Mouse (Mus musculus): ENCODE results near the gene Gm28308. TPM values are rescaled to one million over a fixed set of nuclear protein-coding genes. Genes with fewer than 3 reads are reported as not detected.

Gm28308 gene
- total RNA-seq (2022) = under 1 TPM in 1 of 4 experiments, not detected in 3; 0.54 TPM

DNA sequence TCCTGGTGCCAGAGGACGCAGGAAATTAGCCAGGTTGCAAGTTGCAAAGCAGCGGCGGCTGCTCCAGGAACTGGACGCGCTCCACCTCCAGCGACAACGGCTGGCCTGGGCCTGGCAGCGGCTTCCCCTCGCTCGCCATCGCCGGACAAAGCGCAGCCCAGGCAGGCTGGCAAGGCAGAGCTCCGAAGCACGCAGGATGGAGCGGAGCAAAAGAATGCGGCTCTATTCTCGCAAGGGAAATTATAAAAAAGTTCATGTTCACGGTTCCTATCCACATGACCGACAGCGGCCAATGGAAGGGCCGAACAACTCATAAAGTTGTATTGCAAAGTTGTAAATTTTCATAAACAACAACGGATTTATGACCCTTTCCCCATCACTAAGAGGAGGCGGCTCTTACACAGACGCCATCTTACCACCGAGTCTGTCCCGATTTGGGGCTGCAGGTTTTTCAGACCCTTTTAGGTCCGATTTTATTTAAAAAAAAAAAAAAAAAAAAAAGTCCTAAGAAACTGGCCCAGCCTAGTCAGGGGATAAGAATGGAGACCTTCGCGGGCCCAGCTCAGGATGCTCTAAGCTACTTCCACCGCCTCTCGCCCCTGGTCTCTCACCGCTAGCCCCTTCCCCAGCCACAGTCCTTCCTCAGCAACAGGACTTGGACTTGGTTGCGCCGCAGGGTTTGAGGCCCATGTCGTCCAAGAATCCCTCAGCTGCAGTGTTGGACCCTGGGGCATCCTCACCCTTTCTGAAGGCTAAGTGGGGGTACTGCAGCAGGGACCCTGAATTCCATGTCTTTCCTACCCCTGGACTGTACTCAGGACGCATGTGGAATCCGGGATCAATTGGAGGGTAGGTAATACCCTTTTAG is at the start of gene Gm28308, which contains the start of gene Hoxa3:
TSS of gene Gm28308 (minus strand) at position 221 of the 868 bp plus-strand sequence.
TSS of gene Hoxa3 (minus strand) at position 218 of the 868 bp plus-strand sequence.
- DNase-seq (ENCODE audit: low spot score) = no peak

DNA sequence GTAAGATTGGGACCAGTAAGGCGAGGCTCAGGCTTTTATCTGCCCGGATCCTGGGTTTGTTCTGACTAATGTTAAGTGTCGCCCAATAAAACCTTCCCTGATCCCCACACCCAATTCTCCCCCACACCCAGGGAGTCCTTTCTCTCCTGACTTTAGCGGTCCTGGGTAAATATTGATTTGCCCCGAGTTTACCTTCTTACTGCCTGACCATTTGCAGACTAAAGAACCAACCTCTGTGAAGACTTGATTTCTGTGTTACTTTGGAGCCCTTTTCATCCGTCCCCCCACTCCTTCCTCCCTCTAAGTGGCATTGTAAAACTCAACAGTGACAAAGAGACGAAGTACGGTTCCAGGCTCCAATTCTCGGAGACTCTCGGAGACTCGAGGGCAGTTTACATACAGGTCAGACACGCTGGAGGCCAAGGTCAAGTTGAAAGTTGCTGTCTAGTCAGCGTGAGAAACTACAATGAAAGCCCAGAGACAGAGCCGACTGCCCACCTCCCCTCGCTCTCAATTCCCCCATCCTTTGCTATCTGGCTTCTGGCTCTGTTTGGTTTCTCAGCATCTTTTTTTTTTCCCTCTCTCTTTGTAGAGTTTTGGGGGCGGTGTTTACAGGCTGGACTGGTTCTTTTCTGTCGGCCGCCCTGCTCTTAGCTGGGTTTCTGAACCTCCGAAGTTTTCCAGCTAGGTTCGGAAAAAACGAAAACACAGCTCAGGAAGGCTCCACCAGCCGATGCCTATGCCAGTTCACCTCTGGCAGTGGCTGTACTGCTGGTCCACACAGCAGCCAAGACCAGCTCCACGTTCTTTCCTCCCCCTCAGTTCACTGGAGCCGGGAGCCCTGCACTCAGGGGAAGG is 49.6 kb upstream of the Gm28308 start:
- no peak for DNase-seq (ENCODE audit: low spot score)

GRCm38 (mm10) chr6:52261751-52262462 is 48.8 kb upstream of the Gm28308 start:
- no peak for DNase-seq (ENCODE audit: low spot score)

DNA sequence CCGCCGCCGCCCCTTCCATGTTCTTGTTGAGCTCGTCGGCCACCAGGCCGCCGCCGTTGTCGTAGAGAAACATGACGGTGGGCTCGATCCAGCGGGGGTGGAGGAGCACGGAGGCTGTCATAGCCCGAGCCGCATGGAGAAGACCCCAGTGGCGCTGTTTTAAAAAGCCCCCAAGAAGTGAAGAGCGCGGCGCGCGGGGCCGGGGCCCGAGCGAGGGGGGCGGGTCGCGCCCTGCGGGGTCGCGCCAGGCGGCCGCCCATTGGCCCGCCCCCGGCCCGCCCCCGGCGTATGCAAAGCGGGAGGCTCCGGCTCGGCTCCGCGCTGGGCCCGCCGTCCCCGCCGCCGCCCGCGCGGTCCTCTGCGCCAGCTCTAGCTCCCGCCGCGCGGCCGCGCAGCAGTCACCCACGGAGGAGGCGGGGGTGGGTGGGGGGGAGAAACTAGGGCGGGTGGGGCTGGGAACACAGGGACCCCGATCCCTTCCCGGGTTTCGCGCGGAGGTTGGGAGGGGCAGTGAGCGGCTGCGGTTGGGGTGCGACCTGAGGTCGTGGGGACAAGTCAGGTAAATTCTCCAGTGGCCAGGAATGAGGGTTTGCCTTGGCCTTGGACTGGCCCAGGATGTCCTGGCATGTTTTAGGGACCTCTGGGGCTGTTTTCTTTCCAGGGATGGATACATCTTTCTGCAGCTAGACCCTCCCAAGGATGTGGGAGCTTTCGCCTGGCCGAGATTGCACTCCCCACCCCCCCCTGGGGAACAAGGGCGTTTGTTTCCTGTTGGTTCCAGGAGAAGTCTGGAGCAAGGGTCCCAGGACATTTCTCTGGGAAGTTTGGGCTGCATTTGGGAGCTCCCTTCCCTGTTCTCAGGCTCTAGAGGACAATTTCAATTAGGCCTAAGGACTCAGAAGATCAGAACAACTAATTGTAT is 47.8 kb upstream of the Gm28308 start, which contains the start of gene Hoxa13:
TSS of gene Hoxa13 (minus strand) at position 227 of the 922 bp plus-strand sequence.
- DNase-seq (ENCODE audit: low spot score) = no peak

DNA sequence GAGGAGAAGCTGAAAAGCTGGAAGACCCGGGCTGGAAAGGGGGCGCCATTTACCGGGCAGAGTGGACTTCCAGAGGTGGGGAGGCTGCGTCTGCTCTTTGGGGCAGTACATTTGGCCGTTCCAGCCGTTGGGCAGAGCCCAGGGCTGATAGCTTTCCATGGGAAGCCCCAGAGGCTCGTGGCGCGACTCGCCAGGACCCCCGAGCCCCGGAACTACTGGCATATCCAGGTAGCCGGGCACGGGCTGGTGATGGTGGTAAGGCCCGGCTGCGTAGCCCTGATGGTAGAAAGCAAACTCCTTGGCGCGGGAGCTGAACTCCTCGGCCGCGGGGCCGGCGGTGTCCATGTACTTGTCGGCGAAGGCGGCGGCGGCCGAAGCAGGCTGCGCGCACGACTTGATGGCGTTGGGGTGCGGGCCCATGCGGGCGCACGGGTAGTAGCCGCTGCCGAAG is 46.7 kb upstream of the Gm28308 start:
- DNase-seq (ENCODE audit: low spot score) = no peak

DNA sequence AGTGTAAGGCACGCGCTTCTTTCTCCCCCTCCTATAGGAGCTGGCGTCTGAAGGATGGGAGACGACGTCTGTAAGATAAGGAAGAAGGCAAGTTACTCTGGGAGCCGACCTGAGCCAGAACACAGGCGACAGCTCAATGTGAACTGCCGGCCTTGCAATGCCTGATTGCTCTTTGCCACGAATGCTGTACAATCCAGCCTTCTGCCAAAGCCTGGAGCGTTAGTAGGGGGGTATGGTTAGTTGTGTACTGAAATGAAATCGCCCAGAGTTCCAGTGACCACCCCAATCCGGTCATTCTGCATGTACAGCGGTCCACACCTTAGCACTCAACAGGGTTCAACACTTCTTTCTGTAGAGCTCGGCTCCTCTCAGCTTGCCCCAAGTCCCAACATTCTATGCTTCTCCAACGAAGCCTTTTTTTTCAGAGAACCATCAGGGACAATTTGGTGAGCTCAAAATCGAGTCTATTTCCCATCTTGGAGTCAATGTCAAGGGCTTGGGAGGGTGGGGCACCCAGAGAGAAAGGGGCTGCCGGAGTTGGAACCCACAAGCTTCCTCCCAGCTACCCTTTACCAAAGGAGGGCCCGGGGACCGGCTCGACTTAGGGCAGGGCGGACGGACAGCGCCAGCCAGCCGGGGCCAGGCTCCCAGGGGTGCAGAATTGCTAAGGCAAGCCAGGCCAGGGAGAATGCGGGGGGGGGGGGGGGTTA is 46.1 kb upstream of the Gm28308 start:
- DNase-seq (ENCODE audit: low spot score) = no peak

DNA sequence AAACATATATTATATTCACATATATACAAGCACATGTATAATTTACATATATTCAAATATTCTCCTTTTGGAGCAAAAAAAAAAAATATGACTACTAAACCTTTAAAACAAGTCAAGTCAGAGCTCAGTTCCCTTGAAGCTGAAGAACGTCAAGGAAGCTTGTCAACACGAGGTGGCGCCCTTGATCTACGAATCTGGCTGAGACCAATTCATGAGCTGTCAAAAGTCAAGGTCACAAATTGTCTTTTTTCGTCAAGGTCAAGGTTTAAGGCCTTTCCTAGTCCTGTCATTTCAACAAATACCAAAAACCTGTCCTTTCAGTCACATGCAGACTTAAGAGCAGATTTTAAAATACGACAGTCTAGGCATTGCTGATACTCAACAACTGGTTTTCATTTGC is 43.8 kb upstream of the Gm28308 start:
- peak; percentile 85 for DNase-seq (ENCODE audit: low spot score)

- DNase-seq (ENCODE audit: low spot score) = no peak
These were observed 40.7 kb upstream of the Gm28308 start for GRCm38 (mm10) chr6:52253511-52254500.

GRCm38 (mm10) chr6:52252775-52253376 is 39.7 kb upstream of the Gm28308 start:
- no peak for DNase-seq (ENCODE audit: low spot score)

GRCm38 (mm10) chr6:52252016-52252774 is 39.1 kb upstream of the Gm28308 start:
- no peak for DNase-seq (ENCODE audit: low spot score)

- no peak for DNase-seq (ENCODE audit: low spot score)
These were observed 38.2 kb upstream of the Gm28308 start for GRCm38 (mm10) chr6:52251177-52251879.

DNA sequence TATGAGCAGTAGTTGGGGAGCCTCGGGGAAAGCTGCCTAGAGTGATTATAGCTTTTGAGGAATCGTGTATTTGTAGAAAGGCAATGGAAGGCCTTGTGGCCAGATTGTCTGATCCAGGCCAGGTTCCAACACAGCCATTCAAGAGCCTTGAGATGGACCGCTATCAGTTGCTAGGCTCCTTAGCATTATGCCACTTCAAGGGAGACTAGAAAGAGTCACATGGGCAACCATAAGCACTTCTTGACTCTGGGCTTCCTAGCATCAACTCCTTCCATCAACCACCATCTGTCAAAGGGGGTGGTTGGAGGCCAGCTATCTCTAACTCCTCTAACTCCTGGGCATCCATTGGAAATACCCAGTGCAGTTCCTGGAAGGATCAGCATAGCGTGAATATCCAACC is 36.7 kb upstream of the Gm28308 start:
- no peak for DNase-seq (ENCODE audit: low spot score)

- DNase-seq (ENCODE audit: low spot score) = no peak
These were observed 36.2 kb upstream of the Gm28308 start for GRCm38 (mm10) chr6:52249415-52249738.

DNA sequence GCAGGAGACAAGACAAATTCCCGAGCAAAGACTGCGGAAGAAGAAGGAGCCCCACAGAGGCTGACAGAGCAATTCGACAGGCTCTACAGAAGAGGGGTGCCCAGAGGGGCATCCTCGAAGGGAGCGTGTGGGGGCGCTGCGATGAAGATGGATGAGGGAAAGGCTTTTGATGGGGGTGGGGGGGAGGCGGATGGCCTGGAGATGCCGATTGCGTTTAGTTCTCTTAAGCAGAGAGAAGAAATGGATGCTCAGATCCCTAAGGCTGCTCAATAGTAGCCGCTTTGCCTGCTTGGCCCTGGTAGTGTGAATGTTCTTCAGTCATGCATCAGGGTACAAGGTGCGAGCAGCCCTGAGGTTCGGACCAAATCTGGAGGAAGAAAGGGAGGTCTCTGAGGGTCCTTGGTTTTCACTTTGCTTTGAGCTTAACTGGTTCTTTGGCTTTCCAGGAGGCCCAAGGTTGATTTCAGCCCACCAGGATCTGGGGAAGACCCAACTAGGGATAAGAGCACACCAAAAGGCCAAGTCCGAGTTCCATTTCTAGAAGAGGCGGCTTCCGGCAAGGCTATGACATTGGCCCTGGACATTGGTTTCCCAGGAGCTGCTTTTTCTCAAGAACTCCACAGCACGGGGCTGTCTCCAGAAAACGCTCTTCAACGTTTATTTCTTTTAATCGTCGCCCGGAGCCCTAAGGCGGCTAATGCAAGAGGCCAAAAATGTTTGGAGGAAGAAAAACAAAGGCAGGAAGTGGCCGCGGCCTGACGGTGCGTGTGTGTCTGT is 35.7 kb upstream of the Gm28308 start:
- no peak for DNase-seq (ENCODE audit: low spot score)

- DNase-seq (ENCODE audit: low spot score) = no peak
These were observed 34.9 kb upstream of the Gm28308 start for GRCm38 (mm10) chr6:52247766-52248637.
